Mouse (Mus musculus) small intestine, adult 2 months (tissue): ENCODE data around the gene Akap5.

Source experiments
- CTCF ChIP-seq: fragments of 200-500 bp; IDR thresholded peaks from 2 replicates; pipeline ENCODE4 v1.5.1; 2012; ENCODE audit warnings: low read depth, mild to moderate bottlenecking, control low read depth, inconsistent platforms, low read length, moderate library complexity, mixed read lengths; ENCODE audit not compliant: insufficient replicate concordance, insufficient read length; ENCODE audit errors: extremely low read depth
- POLR2A ChIP-seq: fragments of 200-500 bp; IDR thresholded peaks from 2 replicates; pipeline ENCODE4 v1.6.1; 2012; ENCODE audit warnings: low read depth, mild to moderate bottlenecking, control low read depth, inconsistent platforms, low read length, moderate library complexity

- peak; percentile 69 for TF ChIP-seq POLR2A
- no peak for TF ChIP-seq CTCF
These were observed 44.7 kb downstream of the Akap5 start, which contains the start of gene Zbtb25 for GRCm38 (mm10) chr12:76369206-76369977.
